ENCODE assay signal across 23 mouse cellular contexts in genomic region chr16:11713265-11713865, GRCm38 (mm10).
DNase-seq lines count a peak whose midpoint lies in the region; ATAC-seq and TF ChIP-seq lines count a peak whose summit lies in the region.
"Had no signal": no experiment of that assay in that cellular context is flagged by ENCODE, and none has a peak within 500 bp of the region (broad histone marks: within the 10 kb centered on the region; RNA-seq: fewer than 3 reads in every experiment).

No protein-coding gene starts in this region.

- no peaks in the 10 kb centered on the region for H3K4me1 ChIP-seq in kidney, postnatal 0 days (replicated peaks; ENCODE audit: insufficient read depth, low read length)
- no peaks in the 10 kb centered on the region for H3K4me1 ChIP-seq in liver, postnatal 0 days (ENCODE audit: insufficient read depth)

- H3K36me3 ChIP-seq in kidney, postnatal 0 days (ENCODE audit: insufficient read depth, low read length), result 0 out of 2 replicates have a peak, but pooled peaks cover 3% of the 10 kb centered on the region
- no peaks in the 10 kb centered on the region for H3K36me3 ChIP-seq in liver, postnatal 0 days (replicated peaks; ENCODE audit: insufficient read depth, low read length)
- H3K36me3 ChIP-seq: embryonic facial prominence, embryonic 12.5 days; midbrain, embryonic 12.5 days had no signal

- H3K27me3 ChIP-seq in kidney, postnatal 0 days (ENCODE audit: insufficient read depth, low read length), result no peaks in the 10 kb centered on the region
- H3K27me3 ChIP-seq in liver, postnatal 0 days (ENCODE audit: insufficient read depth, low read length), result no peaks in the 10 kb centered on the region
- H3K27me3 ChIP-seq: CH12.LX; embryonic facial prominence, embryonic 12.5 days; hindbrain, embryonic 13.5 days; midbrain, embryonic 12.5 days; neural tube, embryonic 15.5 days had no signal

- H3K27ac ChIP-seq in kidney, postnatal 0 days, result no peak overlapping the region
- no peak overlapping the region for H3K27ac ChIP-seq in liver, postnatal 0 days (ENCODE audit: low read depth)
- H3K27ac ChIP-seq: embryonic facial prominence, embryonic 12.5 days; hindbrain, embryonic 13.5 days; midbrain, embryonic 12.5 days; neural tube, embryonic 15.5 days; stomach, postnatal 0 days had no signal

- 52% methylated on average over 2 of the region's 2 CpGs for WGBS in kidney, postnatal 0 days
- 42% methylated on average over 2 of the region's 2 CpGs for WGBS in liver, postnatal 0 days (ENCODE audit: insufficient replicate concordance)

- TF ChIP-seq CTCF in kidney, postnatal 0 days (IDR thresholded peaks at IDR 0.05; ENCODE audit: low read depth), result no peak
- no peak for TF ChIP-seq CTCF in liver, postnatal 0 days (IDR thresholded peaks at IDR 0.05; ENCODE audit: low read depth)

- TF ChIP-seq EP300 in liver, postnatal 0 days (IDR thresholded peaks at IDR 0.05; ENCODE audit: low read depth), result no peak

- no peaks in the 10 kb centered on the region for H3K9me3 ChIP-seq in kidney, postnatal 0 days (replicated peaks; ENCODE audit: low read length)
- H3K9me3 ChIP-seq in liver, postnatal 0 days (ENCODE audit: low read length), result no peaks in the 10 kb centered on the region
- H3K9me3 ChIP-seq: embryonic facial prominence, embryonic 12.5 days; hindbrain, embryonic 13.5 days; midbrain, embryonic 12.5 days; neural tube, embryonic 15.5 days had no signal

- H3K4me2 ChIP-seq in kidney, postnatal 0 days (ENCODE audit: low read length), result no peak overlapping the region
- no peak overlapping the region for H3K4me2 ChIP-seq in liver, postnatal 0 days (ENCODE audit: low read depth, low read length)
- H3K4me2 ChIP-seq: embryonic facial prominence, embryonic 12.5 days; hindbrain, embryonic 13.5 days; midbrain, embryonic 12.5 days; neural tube, embryonic 15.5 days had no signal

- peak; percentile 54 to 82 for DNase-seq in adrenal gland, adult (ENCODE audit: inconsistent age in 2 of 2, low spot score in 1 of 2)
- no peak for DNase-seq in adrenal gland, postnatal 4 days (ENCODE audit: low spot score in 2 of 2)
- peak; percentile 27 for DNase-seq in kidney, postnatal 0 days (ENCODE audit: low spot score)
- DNase-seq in kidney, postnatal 10 days, result no peak
- DNase-seq in right cerebral cortex, adult 18-20 months, result peak; percentile 27
- DNase-seq in right cerebral cortex, postnatal 14 days, result no peak
- no peak for DNase-seq in liver, postnatal 0 days
- DNase-seq: cerebellum, adult 18-20 months; forebrain, postnatal 0 days; gastrocnemius, postnatal 14 days; kidney, postnatal 25 days; liver; lung, adult 18-20 months; right cerebral cortex, postnatal 25 days had no signal

- H3K9ac ChIP-seq in kidney, postnatal 0 days (ENCODE audit: low read depth, low read length), result no peak overlapping the region
- no peak overlapping the region for H3K9ac ChIP-seq in liver, postnatal 0 days (replicated peaks)
- H3K9ac ChIP-seq: embryonic facial prominence, embryonic 12.5 days; forebrain, postnatal 0 days; hindbrain, embryonic 13.5 days; midbrain, embryonic 12.5 days; neural tube, embryonic 15.5 days had no signal

- ATAC-seq in kidney, postnatal 0 days (replicated peaks; ENCODE audit: low FRiP score, low read depth), result peak; percentile 53; the same call in 1 of the 2 replicates
- no peak for ATAC-seq in liver, postnatal 0 days
- no peak for ATAC-seq in granulocyte monocyte progenitor cell, adult 5-6 weeks (replicated peaks; ENCODE audit: poor library complexity, severe bottlenecking)
- ATAC-seq: forebrain, postnatal 0 days; intestine, postnatal 0 days had no signal

- no peak overlapping the region for H3K4me3 ChIP-seq in kidney, postnatal 0 days (replicated peaks; ENCODE audit: low read depth, low read length)
- H3K4me3 ChIP-seq in liver, postnatal 0 days (ENCODE audit: low read depth, low read length), result no peak overlapping the region
- H3K4me3 ChIP-seq: embryonic facial prominence, embryonic 12.5 days; hindbrain, embryonic 13.5 days; midbrain, embryonic 12.5 days; myocyte; neural tube, embryonic 15.5 days had no signal

Comparison
In these comparisons a context has a peak if more than half of its experiments do, and no peak if none do; other contexts are left out.
1. DNase-seq: peak in adrenal gland, adult (2 of 2), kidney, postnatal 0 days (single experiment) and right cerebral cortex, adult 18-20 months (single experiment); none in adrenal gland, postnatal 4 days (0 of 2), kidney, postnatal 10 days (single experiment), right cerebral cortex, postnatal 14 days (single experiment) and liver, postnatal 0 days (single experiment).